Mouse (Mus musculus): ENCODE data around the gene Rhbdf2. TPM values are rescaled to one million over a fixed set of nuclear protein-coding genes. Genes with fewer than 3 reads are reported as not detected.

The Rhbdf2 gene
- polyA plus RNA-seq, 1 experiment from 2014 or later: 3.9 TPM

DNA sequence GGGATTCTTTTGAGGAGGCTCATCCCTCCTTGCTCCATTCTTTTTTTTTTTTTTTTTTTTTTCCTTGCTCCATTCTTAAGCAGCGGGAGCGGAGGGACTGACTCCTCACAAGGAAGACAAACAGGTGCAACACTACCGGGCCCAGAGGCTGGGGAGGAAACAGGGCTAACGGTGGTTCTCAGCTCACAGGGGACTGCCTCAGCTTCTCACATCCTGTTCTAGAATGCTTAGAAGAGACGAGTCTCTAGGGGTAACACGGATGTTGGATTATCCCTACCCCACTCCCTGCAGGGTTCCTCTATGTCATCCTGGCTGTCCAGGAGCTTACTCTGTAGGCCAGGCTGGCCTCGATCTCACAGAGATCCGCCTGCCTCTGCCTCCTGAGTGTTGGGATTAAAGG lies 37.2 kb downstream of the Rhbdf2 start:
- no peaks in the 10 kb centered on the region for H3K4me1 ChIP-seq (ENCODE audit: control insufficient read depth, insufficient read depth, low read length)
- no peaks in the 10 kb centered on the region for H3K27me3 ChIP-seq (ENCODE audit: control insufficient read depth, insufficient read depth, low read length)
- WGBS: 64% methylated on average over 8 of the region's 8 CpGs
- no peak overlapping the region for H3K9ac ChIP-seq (ENCODE audit: low read length)
- ATAC-seq (ENCODE audit: insufficient number of reproducible peaks, low FRiP score, low TSS enrichment, low read depth) (no peak), DNase-seq (ENCODE audit: low spot score) (no peak)
- H3K36me3 ChIP-seq (ENCODE audit: control insufficient read depth, insufficient read depth, low read length): no peaks in the 10 kb centered on the region
- no peak overlapping the region for H3K4me3 ChIP-seq (ENCODE audit: low read depth, low read length)
- no peak overlapping the region for H3K4me2 ChIP-seq (ENCODE audit: low read depth, severe bottlenecking)
- no peaks in the 10 kb centered on the region for H3K9me3 ChIP-seq (ENCODE audit: control insufficient read depth, low read length)
- no peak overlapping the region for H3K27ac ChIP-seq (replicated peaks; ENCODE audit: low read depth, low read length)

DNA sequence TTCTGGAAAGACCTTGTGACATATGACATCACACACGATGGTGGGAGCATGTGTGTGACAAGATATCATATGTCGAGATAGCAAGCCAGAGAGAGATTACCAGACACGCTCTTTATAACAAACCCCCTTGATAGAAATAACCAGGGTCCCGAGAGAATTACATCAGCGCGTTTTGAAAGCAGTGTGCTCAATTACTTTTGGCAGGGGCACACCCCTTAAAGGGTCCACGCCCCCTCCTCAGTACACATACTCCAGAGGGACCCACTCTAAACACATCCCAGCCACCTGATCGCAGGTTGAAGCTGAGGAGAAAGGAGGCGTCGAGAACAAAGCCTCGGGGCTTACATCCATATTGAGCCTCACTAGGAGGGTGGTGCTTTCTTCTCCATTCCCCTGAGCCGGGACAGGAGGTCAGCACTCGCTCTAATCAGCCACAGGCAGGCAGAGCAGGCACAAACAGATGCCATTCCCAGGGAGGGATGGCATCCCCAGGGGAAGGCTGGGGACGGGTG lies 37.7 kb downstream of the Rhbdf2 start:
- ATAC-seq (ENCODE audit: insufficient number of reproducible peaks, low FRiP score, low TSS enrichment, low read depth) (no peak), DNase-seq (ENCODE audit: low spot score) (no peak)
- WGBS: 34% methylated on average over 14 of the region's 14 CpGs
- Histone ChIP-seq H3K4me2 (ENCODE audit: low read depth, severe bottlenecking) (no peak overlapping the region), H3K9me3 (ENCODE audit: control insufficient read depth, low read length) (no peaks in the 10 kb centered on the region), H3K36me3 (ENCODE audit: control insufficient read depth, insufficient read depth, low read length) (no peaks in the 10 kb centered on the region), H3K4me3 (ENCODE audit: low read depth, low read length) (no peak overlapping the region), H3K9ac (ENCODE audit: low read length) (no peak overlapping the region), H3K27ac (replicated peaks; ENCODE audit: low read depth, low read length) (no peak overlapping the region), H3K27me3 (ENCODE audit: control insufficient read depth, insufficient read depth, low read length) (no peaks in the 10 kb centered on the region), H3K4me1 (ENCODE audit: control insufficient read depth, insufficient read depth, low read length) (no peaks in the 10 kb centered on the region)

- Histone ChIP-seq H3K9ac (ENCODE audit: low read length) (no peak overlapping the region), H3K27ac (replicated peaks; ENCODE audit: low read depth, low read length) (no peak overlapping the region), H3K36me3 (ENCODE audit: control insufficient read depth, insufficient read depth, low read length) (no peaks in the 10 kb centered on the region), H3K27me3 (ENCODE audit: control insufficient read depth, insufficient read depth, low read length) (no peaks in the 10 kb centered on the region), H3K4me2 (ENCODE audit: low read depth, severe bottlenecking) (peak overlapping the region; percentile 24; the same call in 1 of the 2 replicates), H3K9me3 (ENCODE audit: control insufficient read depth, low read length) (no peaks in the 10 kb centered on the region), H3K4me1 (ENCODE audit: control insufficient read depth, insufficient read depth, low read length) (no peaks in the 10 kb centered on the region), H3K4me3 (ENCODE audit: low read depth, low read length) (no peak overlapping the region)
- DNase-seq (ENCODE audit: low spot score) (peak; percentile 83), ATAC-seq (ENCODE audit: insufficient number of reproducible peaks, low FRiP score, low TSS enrichment, low read depth) (peak; percentile 67)
- 21% methylated on average over 23 of the region's 23 CpGs for WGBS
Observed at GRCm38 (mm10) chr11:116586801-116587631, 39.8 kb downstream of the Rhbdf2 start.

GRCm38 (mm10) chr11:116586310-116586709 lies 40.5 kb downstream of the Rhbdf2 start, which contains the start of gene Aanat:
Gene Aanat (plus strand): TSS chr11:116586432.
- H3K36me3 ChIP-seq (ENCODE audit: control insufficient read depth, insufficient read depth, low read length): no peaks in the 10 kb centered on the region
- H3K27me3 ChIP-seq (ENCODE audit: control insufficient read depth, insufficient read depth, low read length): no peaks in the 10 kb centered on the region
- no peaks in the 10 kb centered on the region for H3K9me3 ChIP-seq (ENCODE audit: control insufficient read depth, low read length)
- ATAC-seq (ENCODE audit: insufficient number of reproducible peaks, low FRiP score, low TSS enrichment, low read depth) (no peak), DNase-seq (ENCODE audit: low spot score) (no peak)
- H3K4me3 ChIP-seq (ENCODE audit: low read depth, low read length): no peak within 1 kb of the TSS
- 59% methylated on average over 5 of the region's 5 CpGs for WGBS
- H3K9ac ChIP-seq (ENCODE audit: low read length): no peak within 1 kb of the TSS
- peak within 1 kb of the TSS; percentile 24; the same call in 1 of the 2 replicates for H3K4me2 ChIP-seq (ENCODE audit: low read depth, severe bottlenecking)
- no peaks in the 10 kb centered on the region for H3K4me1 ChIP-seq (ENCODE audit: control insufficient read depth, insufficient read depth, low read length)
- H3K27ac ChIP-seq (replicated peaks; ENCODE audit: low read depth, low read length): no peak within 1 kb of the TSS

DNA sequence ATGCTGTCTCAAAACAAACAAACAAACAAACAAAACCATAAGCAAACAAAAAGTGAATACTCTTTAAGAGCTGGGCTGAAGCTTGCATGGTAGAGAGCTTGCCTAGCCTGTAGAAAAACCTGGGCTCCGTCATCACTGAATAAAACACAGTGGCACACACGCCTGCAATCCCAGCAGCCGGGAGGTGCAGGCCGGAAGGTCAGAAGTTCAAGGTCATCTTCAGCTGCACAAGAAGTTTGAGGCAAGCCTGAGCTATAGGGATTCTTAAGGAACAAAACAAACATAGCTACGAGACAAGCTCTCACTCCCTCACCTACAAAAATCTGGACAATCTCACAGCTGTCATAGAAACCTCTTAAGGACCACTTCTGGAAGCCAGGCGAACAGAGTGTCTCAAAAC lies 41.1 kb downstream of the Rhbdf2 start:
- Histone ChIP-seq H3K4me2 (ENCODE audit: low read depth, severe bottlenecking) (no peak overlapping the region), H3K4me3 (ENCODE audit: low read depth, low read length) (no peak overlapping the region), H3K36me3 (ENCODE audit: control insufficient read depth, insufficient read depth, low read length) (no peaks in the 10 kb centered on the region), H3K4me1 (ENCODE audit: control insufficient read depth, insufficient read depth, low read length) (no peaks in the 10 kb centered on the region), H3K27ac (replicated peaks; ENCODE audit: low read depth, low read length) (no peak overlapping the region), H3K9ac (ENCODE audit: low read length) (no peak overlapping the region), H3K9me3 (ENCODE audit: control insufficient read depth, low read length) (no peaks in the 10 kb centered on the region), H3K27me3 (ENCODE audit: control insufficient read depth, insufficient read depth, low read length) (no peaks in the 10 kb centered on the region)
- no peak for ATAC-seq (ENCODE audit: insufficient number of reproducible peaks, low FRiP score, low TSS enrichment, low read depth)
- no peak for DNase-seq (ENCODE audit: low spot score)
- WGBS: 75% methylated on average over 6 of the region's 6 CpGs

DNA sequence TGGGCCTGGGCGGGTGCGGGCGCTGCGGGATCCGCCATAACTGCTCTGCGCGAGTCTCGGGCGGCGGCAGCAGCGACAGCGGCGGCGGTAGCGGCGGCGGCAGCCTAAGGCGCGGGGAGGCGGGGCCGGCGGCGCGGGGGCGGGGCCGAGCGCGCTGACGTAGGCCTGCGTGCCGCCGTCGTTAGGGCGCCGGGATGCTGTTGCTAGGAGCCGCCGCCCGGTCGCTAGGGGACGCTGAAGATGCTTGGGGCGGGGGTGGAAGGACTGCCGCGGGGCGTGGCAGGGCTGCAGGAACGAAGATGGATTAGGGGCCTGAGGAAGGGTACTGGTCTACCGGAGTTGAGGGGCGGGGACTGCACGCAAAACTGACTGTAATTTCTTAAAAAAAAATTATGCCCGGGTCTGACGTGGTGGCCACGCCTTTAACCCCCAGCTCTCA lies 45.4 kb downstream of the Rhbdf2 start, which contains the start of gene Ube2o:
TSS of gene Ube2o (minus strand) at position 72 of the 439 bp plus-strand sequence.
- peaks cover 6% of the 10 kb centered on the region; the same call in 1 of the 2 replicates for H3K4me1 ChIP-seq (ENCODE audit: control insufficient read depth, insufficient read depth, low read length)
- WGBS: under 1% methylated on average over 50 of the region's 51 CpGs
- H3K9me3 ChIP-seq (ENCODE audit: control insufficient read depth, low read length): no peaks in the 10 kb centered on the region
- H3K4me2 ChIP-seq (ENCODE audit: low read depth, severe bottlenecking): peak within 1 kb of the TSS; percentile 80
- peak within 1 kb of the TSS; percentile 91 for H3K9ac ChIP-seq (ENCODE audit: low read length)
- H3K27ac ChIP-seq (replicated peaks; ENCODE audit: low read depth, low read length): peak within 1 kb of the TSS; percentile 59
- H3K36me3 ChIP-seq (ENCODE audit: control insufficient read depth, insufficient read depth, low read length): no peaks in the 10 kb centered on the region
- H3K27me3 ChIP-seq (ENCODE audit: control insufficient read depth, insufficient read depth, low read length): no peaks in the 10 kb centered on the region
- peak within 1 kb of the TSS; percentile 91 for H3K4me3 ChIP-seq (ENCODE audit: low read depth, low read length)
- peak; percentile 87 for DNase-seq (ENCODE audit: low spot score)
- ATAC-seq (ENCODE audit: insufficient number of reproducible peaks, low FRiP score, low TSS enrichment, low read depth): peak; percentile 82

GRCm38 (mm10) chr11:116580711-116581375 lies 46.0 kb downstream of the Rhbdf2 start:
- Histone ChIP-seq H3K27me3 (ENCODE audit: control insufficient read depth, insufficient read depth, low read length) (no peaks in the 10 kb centered on the region), H3K9ac (ENCODE audit: low read length) (peak overlapping the region; percentile 91), H3K4me3 (ENCODE audit: low read depth, low read length) (peak overlapping the region; percentile 91), H3K9me3 (ENCODE audit: control insufficient read depth, low read length) (no peaks in the 10 kb centered on the region), H3K4me2 (ENCODE audit: low read depth, severe bottlenecking) (peak overlapping the region; percentile 80), H3K4me1 (ENCODE audit: control insufficient read depth, insufficient read depth, low read length) (peaks cover 8% of the 10 kb centered on the region; the same call in 1 of the 2 replicates), H3K27ac (replicated peaks; ENCODE audit: low read depth, low read length) (peak overlapping the region; percentile 59), H3K36me3 (ENCODE audit: control insufficient read depth, insufficient read depth, low read length) (no peaks in the 10 kb centered on the region)
- ATAC-seq (ENCODE audit: insufficient number of reproducible peaks, low FRiP score, low TSS enrichment, low read depth): peak; percentile 71
- DNase-seq (ENCODE audit: low spot score): peak; percentile 70
- under 1% methylated on average over 62 of the region's 91 CpGs for WGBS

GRCm38 (mm10) chr11:116580031-116580652 lies 46.7 kb downstream of the Rhbdf2 start:
- H3K9ac ChIP-seq (ENCODE audit: low read length): peak overlapping the region; percentile 91
- no peak for DNase-seq (ENCODE audit: low spot score)
- H3K4me3 ChIP-seq (ENCODE audit: low read depth, low read length): peak overlapping the region; percentile 91
- H3K27ac ChIP-seq (replicated peaks; ENCODE audit: low read depth, low read length): no peak overlapping the region
- no peak for ATAC-seq (ENCODE audit: insufficient number of reproducible peaks, low FRiP score, low TSS enrichment, low read depth)
- no peaks in the 10 kb centered on the region for H3K36me3 ChIP-seq (ENCODE audit: control insufficient read depth, insufficient read depth, low read length)
- peak overlapping the region; percentile 80 for H3K4me2 ChIP-seq (ENCODE audit: low read depth, severe bottlenecking)
- H3K9me3 ChIP-seq (ENCODE audit: control insufficient read depth, low read length): no peaks in the 10 kb centered on the region
- peaks cover 8% of the 10 kb centered on the region; the same call in 1 of the 2 replicates for H3K4me1 ChIP-seq (ENCODE audit: control insufficient read depth, insufficient read depth, low read length)
- 25% methylated on average over 10 of the region's 10 CpGs for WGBS
- no peaks in the 10 kb centered on the region for H3K27me3 ChIP-seq (ENCODE audit: control insufficient read depth, insufficient read depth, low read length)

All from limb, embryonic 11.5 days (tissue).